ENCODE assay signal across 8 mouse cellular contexts in genomic region chr2:180385231-180385895, GRCm38 (mm10). TPM values are rescaled to one million over a fixed set of nuclear protein-coding genes. Genes with fewer than 3 reads are reported as not detected.
DNase-seq lines count a peak whose midpoint lies in the region; ATAC-seq and TF ChIP-seq lines count a peak whose summit lies in the region.

No protein-coding gene starts in this region.

- H3K27ac ChIP-seq in kidney, embryonic 16.5 days (ENCODE audit: low read length): no peak overlapping the region
- H3K27ac ChIP-seq in gastrocnemius, adult 2 months: peak overlapping the region; percentile 99
- peak overlapping the region; percentile 42; the same call in 1 of the 2 replicates for H3K27ac ChIP-seq in hindbrain, embryonic 13.5 days
- no peak overlapping the region for H3K27ac ChIP-seq in neural tube, embryonic 11.5 days (ENCODE audit: low read depth, low read length)

- TF ChIP-seq CTCF in gastrocnemius, adult 2 months (IDR thresholded peaks at IDR 0.05): no peak

- H3K9ac ChIP-seq in kidney, embryonic 16.5 days (replicated peaks; ENCODE audit: low read length): no peak overlapping the region
- H3K9ac ChIP-seq in hindbrain, embryonic 13.5 days: peak overlapping the region; percentile 70
- peak overlapping the region; percentile 39 for H3K9ac ChIP-seq in neural tube, embryonic 11.5 days (ENCODE audit: low read length)

- H3K36me3 ChIP-seq in kidney, embryonic 16.5 days (ENCODE audit: insufficient read depth, low read length): no peaks in the 10 kb centered on the region
- no peaks in the 10 kb centered on the region for H3K36me3 ChIP-seq in hindbrain, embryonic 13.5 days
- no peaks in the 10 kb centered on the region for H3K36me3 ChIP-seq in neural tube, embryonic 11.5 days (ENCODE audit: control insufficient read depth, insufficient read depth, low read length)

- no peak; the same call in 1 of the 2 replicates for ATAC-seq in kidney, embryonic 16.5 days (ENCODE audit: low FRiP score, low TSS enrichment)
- peak; percentile 64 for ATAC-seq in hindbrain, embryonic 13.5 days (ENCODE audit: low FRiP score)
- peak; percentile 55; the same call in 1 of the 2 replicates for ATAC-seq in neural tube, embryonic 11.5 days (ENCODE audit: insufficient read depth, low FRiP score, low TSS enrichment)
- no peak for ATAC-seq in cerebellum, adult (ENCODE audit: insufficient number of reproducible peaks, low FRiP score, low TSS enrichment)

- peak overlapping the region; percentile 58 for H3K4me2 ChIP-seq in kidney, embryonic 16.5 days (replicated peaks; ENCODE audit: low read depth, low read length)
- H3K4me2 ChIP-seq in hindbrain, embryonic 13.5 days: peak overlapping the region; percentile 85
- H3K4me2 ChIP-seq in neural tube, embryonic 11.5 days (ENCODE audit: low read depth): peak overlapping the region; percentile 77

- peaks cover 45% of the 10 kb centered on the region for H3K27me3 ChIP-seq in kidney, embryonic 16.5 days (ENCODE audit: insufficient read depth, low read length)
- H3K27me3 ChIP-seq in hindbrain, embryonic 13.5 days: peaks cover 69% of the 10 kb centered on the region
- peaks cover 34% of the 10 kb centered on the region for H3K27me3 ChIP-seq in neural tube, embryonic 11.5 days (ENCODE audit: control insufficient read depth, insufficient read depth, low read length)

- H3K4me1 ChIP-seq in kidney, embryonic 16.5 days (ENCODE audit: insufficient read depth, low read length): peaks cover 4% of the 10 kb centered on the region; the same call in 1 of the 2 replicates
- H3K4me1 ChIP-seq in hindbrain, embryonic 13.5 days (replicated peaks): peaks cover 24% of the 10 kb centered on the region
- H3K4me1 ChIP-seq in neural tube, embryonic 11.5 days (ENCODE audit: control insufficient read depth, insufficient read depth, low read length): 0 out of 2 replicates have a peak, but pooled peaks cover 2% of the 10 kb centered on the region

- intact Hi-C loops in gastrocnemius, adult 2 months (cut with DNase I): loop anchor here (1.0 kb wide), 1 partner anchor 22 kb away; no protein-coding TSS in a partner anchor

- H3K9me3 ChIP-seq in kidney, embryonic 16.5 days (ENCODE audit: low read length): no peaks in the 10 kb centered on the region
- no peaks in the 10 kb centered on the region for H3K9me3 ChIP-seq in hindbrain, embryonic 13.5 days
- no peaks in the 10 kb centered on the region for H3K9me3 ChIP-seq in neural tube, embryonic 11.5 days (ENCODE audit: control insufficient read depth, low read length)

- DNase-seq in kidney, postnatal 14 days: no peak
- DNase-seq in gastrocnemius, adult 2 months: peak; percentile 94
- DNase-seq in neural tube, embryonic 11.5 days (ENCODE audit: low spot score): peak; percentile 23
- DNase-seq in thymus, postnatal 10 days (ENCODE audit: low spot score in 2 of 2): no peak
- DNase-seq in ovary, postnatal 10 days (ENCODE audit: low spot score): no peak

- WGBS in kidney, embryonic 16.5 days: 4% methylated on average over 26 of the region's 26 CpGs
- 4% methylated on average over 26 of the region's 26 CpGs for WGBS in hindbrain, embryonic 13.5 days
- WGBS in neural tube, embryonic 11.5 days: 8% methylated on average over 26 of the region's 26 CpGs

- H3K4me3 ChIP-seq in kidney, embryonic 16.5 days (ENCODE audit: low read length): peak overlapping the region; percentile 39
- peak overlapping the region; percentile 92 for H3K4me3 ChIP-seq in gastrocnemius, adult 2 months
- H3K4me3 ChIP-seq in hindbrain, embryonic 13.5 days: peak overlapping the region; percentile 56
- H3K4me3 ChIP-seq in neural tube, embryonic 11.5 days (ENCODE audit: low read depth, low read length): peak overlapping the region; percentile 42

RNA-seq across cellular contexts. Expression of gene Gata5, which starts 50.9 kb away (rescaled TPM):
- 3.9 and 4.6 TPM in 2 replicates for polyA plus RNA-seq in kidney, embryonic 16.5 days (2015; fragmentation: Nextera tagmentation; extraction: Ambion mirVana)
- not detected for total RNA-seq in gastrocnemius, adult 2 months (2021)
- polyA plus RNA-seq in hindbrain, embryonic 13.5 days (2015; fragmentation: Nextera tagmentation; extraction: Ambion mirVana): 0.05 TPM in 1 of 2 replicates, not detected in the other
- polyA plus RNA-seq in neural tube, embryonic 11.5 days (2014; fragmentation: Nextera tagmentation; extraction: Ambion mirVana): 0.16 and 0.19 TPM in 2 replicates

Comparison
In these comparisons a context has a peak if more than half of its experiments do, and no peak if none do; other contexts are left out.
1. ATAC-seq: peak in hindbrain, embryonic 13.5 days (single experiment) and neural tube, embryonic 11.5 days (single experiment); none in kidney, embryonic 16.5 days (single experiment) and cerebellum, adult (single experiment).
2. H3K27ac ChIP-seq: peak in gastrocnemius, adult 2 months (single experiment) and hindbrain, embryonic 13.5 days (single experiment); none in kidney, embryonic 16.5 days (single experiment) and neural tube, embryonic 11.5 days (single experiment).
3. H3K4me3 ChIP-seq: peak in every context shown above with its lines; median percentile 92 in gastrocnemius, adult 2 months; 56 in hindbrain, embryonic 13.5 days; 42 in neural tube, embryonic 11.5 days; 39 in kidney, embryonic 16.5 days.
4. DNase-seq: peak in gastrocnemius, adult 2 months (single experiment) and neural tube, embryonic 11.5 days (single experiment); none in kidney, postnatal 14 days (single experiment), thymus, postnatal 10 days (0 of 2) and ovary, postnatal 10 days (single experiment).
5. Peak in every context shown above with its lines, with median percentiles within 50 percentile points of each other: H3K4me2 ChIP-seq.